13 mouse cellular contexts compared by ENCODE assay signal in genomic region chr10:69653121-69653677, GRCm38 (mm10).
DNase-seq lines count a peak whose midpoint lies in the region; ATAC-seq lines count a peak whose summit lies in the region.
"Had no signal": no experiment of that assay in that cellular context is flagged by ENCODE, and none has a peak within 500 bp of the region (broad histone marks: within the 10 kb centered on the region; RNA-seq: fewer than 3 reads in every experiment).

No protein-coding gene starts in this region.

- peak overlapping the region in 1 of 2 experiments; percentile 59; a peak in 2 of 4 replicates for H3K27ac ChIP-seq in heart, embryonic 14.5 days (replicated peaks in 1 of 2; ENCODE audit: control insufficient read depth in 1 of 2, insufficient read depth in 1 of 2, low read depth in 2 of 2, low read length in 2 of 2)
- peak overlapping the region; percentile 3; the same call in 1 of the 2 replicates for H3K27ac ChIP-seq in lung, embryonic 15.5 days
- peak overlapping the region; percentile 48; the same call in 1 of the 2 replicates for H3K27ac ChIP-seq in embryonic facial prominence, embryonic 10.5 days (replicated peaks)
- H3K27ac ChIP-seq: embryonic facial prominence, embryonic 15.5 days had no signal

- H3K4me2 ChIP-seq in heart, embryonic 14.5 days (ENCODE audit: low read length) = peak overlapping the region; percentile 38
- 0 out of 2 replicates have a peak overlapping the region, but pooled peaks have one; percentile 4 for H3K4me2 ChIP-seq in lung, embryonic 15.5 days
- H3K4me2 ChIP-seq: embryonic facial prominence, embryonic 15.5 days; midbrain, embryonic 11.5 days had no signal

- ATAC-seq in heart, embryonic 14.5 days (ENCODE audit: insufficient number of reproducible peaks, insufficient read depth, low FRiP score, low read depth) = no peak
- peak; percentile 41; the same call in 1 of the 2 replicates for ATAC-seq in lung, embryonic 15.5 days (ENCODE audit: borderline replicate concordance, extremely low read depth, low FRiP score, low TSS enrichment)
- ATAC-seq: liver, postnatal 0 days had no signal

- no peaks in the 10 kb centered on the region for H3K9me3 ChIP-seq in heart, embryonic 14.5 days (ENCODE audit: control insufficient read depth, low read length)
- no peaks in the 10 kb centered on the region for H3K9me3 ChIP-seq in lung, embryonic 15.5 days
- H3K9me3 ChIP-seq in embryonic facial prominence, embryonic 10.5 days = no peaks in the 10 kb centered on the region
- H3K9me3 ChIP-seq: embryonic facial prominence, embryonic 15.5 days had no signal

- no peak for DNase-seq in heart, postnatal 4 days
- no peak for DNase-seq in lung, postnatal 14 days
- peak; percentile 40 for DNase-seq in 3T3-L1 (ENCODE audit: low read depth, low spot score)
- DNase-seq in embryonic facial prominence, embryonic 10.5 days (ENCODE audit: low spot score) = peak; percentile 27
- no peak for DNase-seq in spleen, postnatal 36 days (ENCODE audit: low spot score in 2 of 2)
- DNase-seq: liver, postnatal 0 days; thymus, adult 18-20 months had no signal

- no peak overlapping the region for H3K4me3 ChIP-seq in heart, embryonic 14.5 days (ENCODE audit: control insufficient read depth in 1 of 2, insufficient read depth in 1 of 2, low read depth in 1 of 2, low read length in 2 of 2)
- no peak overlapping the region for H3K4me3 ChIP-seq in lung, embryonic 15.5 days
- H3K4me3 ChIP-seq in embryonic facial prominence, embryonic 10.5 days = no peak overlapping the region
- H3K4me3 ChIP-seq: embryonic facial prominence, embryonic 15.5 days; myocyte had no signal

- H3K9ac ChIP-seq in heart, embryonic 14.5 days (ENCODE audit: low read length) = no peak overlapping the region
- H3K9ac ChIP-seq in lung, embryonic 15.5 days = no peak overlapping the region
- H3K9ac ChIP-seq: embryonic facial prominence, embryonic 15.5 days; liver, postnatal 0 days had no signal

- H3K4me1 ChIP-seq in heart, embryonic 14.5 days (ENCODE audit: control insufficient read depth in 2 of 2, insufficient read depth in 2 of 2, low read length in 2 of 2) = peaks cover 21 to 39% of the 10 kb centered on the region in 2 experiments
- H3K4me1 ChIP-seq in lung, embryonic 15.5 days = peaks cover 34% of the 10 kb centered on the region
- peaks cover 53% of the 10 kb centered on the region for H3K4me1 ChIP-seq in embryonic facial prominence, embryonic 10.5 days

- 2% methylated on average over 5 of the region's 5 CpGs for WGBS in heart, embryonic 14.5 days
- WGBS in lung, embryonic 15.5 days = 6% methylated on average over 5 of the region's 5 CpGs
- 32% methylated on average over 5 of the region's 5 CpGs for WGBS in embryonic facial prominence, embryonic 10.5 days

- no peaks in the 10 kb centered on the region for H3K36me3 ChIP-seq in heart, embryonic 14.5 days (ENCODE audit: control insufficient read depth, insufficient read depth, low read length)
- no peaks in the 10 kb centered on the region for H3K36me3 ChIP-seq in lung, embryonic 15.5 days
- H3K36me3 ChIP-seq in embryonic facial prominence, embryonic 10.5 days (replicated peaks) = no peaks in the 10 kb centered on the region
- H3K36me3 ChIP-seq: embryonic facial prominence, embryonic 15.5 days; G1E had no signal

- no peaks in the 10 kb centered on the region for H3K27me3 ChIP-seq in heart, embryonic 14.5 days (ENCODE audit: control insufficient read depth, insufficient read depth, low read length)
- H3K27me3 ChIP-seq in lung, embryonic 15.5 days = no peaks in the 10 kb centered on the region
- no peaks in the 10 kb centered on the region for H3K27me3 ChIP-seq in embryonic facial prominence, embryonic 10.5 days (replicated peaks; ENCODE audit: low read depth, poor library complexity, severe bottlenecking)
- H3K27me3 ChIP-seq: embryonic facial prominence, embryonic 15.5 days had no signal

Comparison
In these comparisons a context has a peak if more than half of its experiments do, and no peak if none do; other contexts are left out.
1. DNase-seq: peak in 3T3-L1 (single experiment) and embryonic facial prominence, embryonic 10.5 days (single experiment); none in heart, postnatal 4 days (single experiment), lung, postnatal 14 days (single experiment) and spleen, postnatal 36 days (0 of 2).